Mouse (Mus musculus) urinary bladder, postnatal 4 days (tissue): ENCODE measurements around the gene Atp5e.

Experiments
- DNase-seq, 2 experiments: peaks; one replicate each; pipeline ENCODE4 v3.0.0; 2021 to 2022; ENCODE audit warnings: low spot score in 2 of 2

The Atp5e gene

GRCm38 (mm10) chr2:174446905-174447304 is 17.0 kb downstream of the Atp5e start:
- DNase-seq: no peak

- no peak for DNase-seq
These were observed 17.4 kb downstream of the Atp5e start for GRCm38 (mm10) chr2:174446492-174446891.

GRCm38 (mm10) chr2:174445018-174445417 is 18.9 kb downstream of the Atp5e start:
- DNase-seq: no peak

- no peak for DNase-seq
These were observed 19.5 kb downstream of the Atp5e start for GRCm38 (mm10) chr2:174444359-174444758.

GRCm38 (mm10) chr2:174443046-174443445 is 20.9 kb downstream of the Atp5e start:
- DNase-seq: no peak

- no peak for DNase-seq
These were observed 21.4 kb downstream of the Atp5e start for GRCm38 (mm10) chr2:174442460-174442859.

- DNase-seq: no peak
These were observed 22.0 kb downstream of the Atp5e start for GRCm38 (mm10) chr2:174441898-174442297.

GRCm38 (mm10) chr2:174439961-174440360 is 23.9 kb downstream of the Atp5e start:
- DNase-seq: no peak

GRCm38 (mm10) chr2:174439450-174439838 is 24.5 kb downstream of the Atp5e start:
- no peak for DNase-seq

GRCm38 (mm10) chr2:174438737-174439449 is 25.0 kb downstream of the Atp5e start, which contains the start of gene Ctsz:
Ctsz (minus strand) TSS chr2:174439039.
- peak; percentile 58 to 74 for DNase-seq

- no peak for DNase-seq
These were observed 25.7 kb downstream of the Atp5e start for GRCm38 (mm10) chr2:174438181-174438580.

GRCm38 (mm10) chr2:174437697-174437982 is 26.3 kb downstream of the Atp5e start:
- DNase-seq: no peak

- DNase-seq: no peak
These were observed 26.8 kb downstream of the Atp5e start for GRCm38 (mm10) chr2:174436916-174437696.

- DNase-seq: no peak
These were observed 27.7 kb downstream of the Atp5e start for GRCm38 (mm10) chr2:174436076-174436701.

- no peak for DNase-seq
These were observed 29.0 kb downstream of the Atp5e start for GRCm38 (mm10) chr2:174434943-174435342.

- DNase-seq: no peak
These were observed 34.8 kb downstream of the Atp5e start for GRCm38 (mm10) chr2:174428996-174429591.

- DNase-seq: no peak
These were observed 35.6 kb downstream of the Atp5e start for GRCm38 (mm10) chr2:174428076-174428835.

- no peak for DNase-seq
These were observed 37.0 kb downstream of the Atp5e start for GRCm38 (mm10) chr2:174426856-174427255.

- no peak for DNase-seq
These were observed 39.4 kb downstream of the Atp5e start for GRCm38 (mm10) chr2:174424301-174425085.

GRCm38 (mm10) chr2:174421107-174421506 is 42.8 kb downstream of the Atp5e start:
- DNase-seq: no peak
